Mouse (Mus musculus): ENCODE results near the gene Micu2. TPM values are rescaled to one million over a fixed set of nuclear protein-coding genes. Genes with fewer than 3 reads are reported as not detected.

Gene Micu2
- polyA plus RNA-seq (2016; fragmentation: Nextera tagmentation; extraction: Ambion mirVana): 66.5 and 70.1 TPM in 2 replicates

DNA sequence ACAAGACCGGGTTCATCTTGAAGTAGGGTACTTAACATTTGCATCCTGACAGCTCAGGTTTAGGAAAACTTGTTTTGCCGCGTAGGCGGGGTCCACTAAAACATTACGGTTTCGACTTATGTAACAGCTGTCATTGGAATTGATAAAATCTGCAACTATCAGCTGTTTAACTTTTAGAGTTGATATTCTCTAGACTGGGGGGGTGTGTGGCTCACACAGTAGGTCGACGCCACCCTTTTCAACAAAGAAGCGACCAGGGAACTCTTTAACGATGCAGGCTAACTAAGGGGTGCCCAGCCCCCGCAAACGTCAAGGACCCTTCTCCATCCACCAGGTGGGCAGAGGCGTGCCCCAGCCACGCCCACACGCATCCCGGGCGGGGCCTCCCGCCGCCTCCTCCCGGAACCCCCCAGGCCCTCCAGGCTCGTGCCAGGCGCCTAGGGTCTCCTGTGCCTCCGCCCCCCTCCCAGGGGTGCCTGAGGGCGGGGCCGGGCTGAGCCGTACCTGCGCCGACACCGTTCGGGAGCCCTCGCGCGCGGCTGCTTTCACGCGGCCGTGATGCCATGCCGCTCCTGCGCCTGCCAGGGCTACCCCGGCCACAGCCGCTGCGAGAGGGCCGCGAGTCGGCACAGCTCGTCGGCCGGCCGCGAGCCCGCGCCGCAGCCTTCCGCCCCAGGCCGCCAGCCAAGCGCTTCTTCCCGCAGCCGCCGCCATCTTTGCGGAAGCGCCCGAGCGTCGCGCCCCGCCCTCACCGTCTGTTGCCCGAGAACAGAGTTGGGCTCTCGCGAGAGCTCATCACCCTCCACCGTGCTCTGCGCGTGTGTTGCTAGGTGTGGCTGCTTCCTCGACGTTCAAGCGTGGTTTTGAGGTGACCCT, at the start of gene Micu2:
Gene Micu2, minus strand, starts transcription at position 737 of the 876 bp plus-strand sequence.
- WGBS: 4% methylated on average over 74 of the region's 76 CpGs
- Histone ChIP-seq H3K4me1 (peaks cover 3% of the 10 kb centered on the region; the same call in 1 of the 2 replicates), H3K36me3 (no peaks in the 10 kb centered on the region), H3K4me3 (peak within 1 kb of the TSS; percentile 84), H3K9me3 (no peaks in the 10 kb centered on the region), H3K27me3 (peaks cover 9% of the 10 kb centered on the region; the same call in 1 of the 2 replicates), H3K27ac (replicated peaks) (peak within 1 kb of the TSS; percentile 85), H3K4me2 (replicated peaks) (peak within 1 kb of the TSS; percentile 61), H3K9ac (replicated peaks) (peak within 1 kb of the TSS; percentile 91)
- ATAC-seq (ENCODE audit: low FRiP score, low read depth): peak; percentile 98

DNA sequence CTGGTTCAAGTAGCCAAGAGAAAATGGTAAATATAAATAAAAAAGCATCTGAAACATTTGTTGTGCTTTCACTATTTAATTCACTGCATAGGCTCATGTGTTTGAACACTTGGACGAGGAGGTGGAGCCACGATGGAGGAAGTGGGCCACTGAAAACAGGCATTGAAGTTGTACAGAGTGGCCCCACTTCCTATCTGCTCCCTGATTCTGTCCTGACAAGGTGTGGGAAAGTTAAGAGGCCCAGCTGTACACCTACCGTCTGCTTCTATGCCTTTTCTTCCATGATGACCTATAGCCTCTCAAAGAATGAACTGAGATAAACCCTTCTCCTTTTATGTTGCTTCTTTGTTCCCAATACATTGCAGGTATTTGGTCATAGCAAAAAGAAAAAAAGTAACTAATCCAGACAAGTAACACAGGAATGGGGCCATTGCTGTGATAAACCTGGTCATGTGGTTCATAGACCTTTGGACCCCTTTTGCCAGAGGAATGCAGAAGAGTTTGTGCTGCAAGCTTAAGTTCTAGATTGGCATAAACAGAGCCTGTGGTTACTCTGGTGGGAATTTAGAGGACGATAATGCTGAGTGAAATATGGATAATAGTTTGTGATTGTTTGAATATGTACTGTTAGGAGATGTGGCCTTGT, 47.7 kb upstream of the Micu2 start:
- Histone ChIP-seq H3K4me3 (no peak overlapping the region), H3K27me3 (no peaks in the 10 kb centered on the region), H3K9me3 (no peaks in the 10 kb centered on the region), H3K27ac (replicated peaks) (no peak overlapping the region), H3K4me1 (no peaks in the 10 kb centered on the region), H3K36me3 (no peaks in the 10 kb centered on the region), H3K9ac (replicated peaks) (no peak overlapping the region), H3K4me2 (replicated peaks) (no peak overlapping the region)
- 87% methylated on average over 4 of the region's 4 CpGs for WGBS
- no peak for ATAC-seq (ENCODE audit: low FRiP score, low read depth)

DNA sequence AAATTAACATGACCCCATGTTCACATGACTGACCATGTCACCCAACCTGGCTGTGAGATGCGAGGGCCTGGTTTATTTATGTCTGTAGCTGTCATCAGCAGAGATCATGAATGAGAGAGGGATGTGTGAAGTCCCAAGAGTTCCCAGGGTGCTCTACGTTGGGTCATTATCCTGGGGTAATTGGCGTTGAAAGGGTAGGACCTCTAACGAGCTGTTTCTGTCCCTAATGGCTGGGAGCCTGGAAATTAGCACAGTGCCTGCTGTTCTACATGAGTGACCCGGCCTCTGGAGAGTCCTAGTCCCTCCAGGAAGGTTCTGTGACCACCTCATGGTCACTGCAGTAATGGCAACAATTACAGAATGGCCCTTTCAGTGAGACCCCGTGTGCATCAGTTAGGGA, 37.1 kb upstream of the Micu2 start:
- Histone ChIP-seq H3K9ac (replicated peaks) (no peak overlapping the region), H3K4me1 (peaks cover 5% of the 10 kb centered on the region; the same call in 1 of the 2 replicates), H3K4me3 (no peak overlapping the region), H3K27ac (replicated peaks) (no peak overlapping the region), H3K9me3 (no peaks in the 10 kb centered on the region), H3K36me3 (no peaks in the 10 kb centered on the region), H3K27me3 (peaks cover 7% of the 10 kb centered on the region; the same call in 1 of the 2 replicates), H3K4me2 (replicated peaks) (no peak overlapping the region)
- ATAC-seq (ENCODE audit: low FRiP score, low read depth): no peak
- 50% methylated on average over 6 of the region's 6 CpGs for WGBS

DNA sequence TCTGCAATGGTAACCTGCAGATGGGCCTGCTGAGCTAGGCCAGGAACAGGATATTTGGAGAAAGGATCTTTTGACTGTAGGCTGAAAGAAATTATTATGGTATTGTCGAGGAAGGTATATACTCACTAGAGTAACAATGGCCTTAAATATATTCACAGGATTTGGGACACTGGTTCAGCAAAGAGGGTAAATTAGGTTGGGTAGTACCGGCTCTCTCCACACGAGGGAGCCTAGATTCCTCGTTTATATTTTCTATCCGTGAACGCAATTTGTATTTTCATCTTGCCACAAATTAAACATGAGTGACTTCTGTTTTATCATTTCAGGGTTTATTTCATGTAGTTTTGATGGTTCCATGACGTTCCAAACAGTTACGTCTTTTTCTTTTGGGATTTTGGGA, 35.5 kb upstream of the Micu2 start:
- Histone ChIP-seq H3K36me3 (no peaks in the 10 kb centered on the region), H3K4me2 (replicated peaks) (no peak overlapping the region), H3K4me1 (peaks cover 5% of the 10 kb centered on the region; the same call in 1 of the 2 replicates), H3K27ac (replicated peaks) (no peak overlapping the region), H3K9ac (replicated peaks) (no peak overlapping the region), H3K4me3 (no peak overlapping the region), H3K27me3 (peaks cover 7% of the 10 kb centered on the region; the same call in 1 of the 2 replicates), H3K9me3 (no peaks in the 10 kb centered on the region)
- ATAC-seq (ENCODE audit: low FRiP score, low read depth): no peak
- 11% methylated on average over 8 of the region's 8 CpGs for WGBS

DNA sequence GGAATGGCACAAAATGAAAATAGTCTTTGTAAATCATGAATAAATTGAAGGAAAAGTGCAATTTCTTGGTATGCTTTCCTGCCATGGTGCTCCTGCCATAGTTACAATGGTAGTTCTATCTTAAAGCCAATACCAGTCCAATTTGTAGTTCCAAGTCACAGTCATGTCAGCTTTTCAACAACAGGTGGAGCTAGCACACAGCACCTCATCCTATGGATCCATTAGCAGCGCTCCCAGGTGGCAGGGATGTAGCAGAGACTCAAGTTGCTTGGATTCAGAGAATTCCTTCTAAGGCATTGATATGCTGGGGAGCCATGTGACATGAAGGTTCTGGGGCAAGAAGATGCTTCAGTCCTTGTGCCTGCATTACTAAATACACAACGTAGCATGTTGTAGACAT, 19.8 kb upstream of the Micu2 start:
- no peaks in the 10 kb centered on the region for H3K36me3 ChIP-seq
- H3K4me3 ChIP-seq: no peak overlapping the region
- no peak overlapping the region for H3K4me2 ChIP-seq (replicated peaks)
- no peak overlapping the region for H3K9ac ChIP-seq (replicated peaks)
- no peak for ATAC-seq (ENCODE audit: low FRiP score, low read depth)
- no peaks in the 10 kb centered on the region for H3K9me3 ChIP-seq
- H3K27ac ChIP-seq (replicated peaks): no peak overlapping the region
- 40% methylated on average over 2 of the region's 2 CpGs for WGBS
- no peaks in the 10 kb centered on the region for H3K4me1 ChIP-seq
- no peaks in the 10 kb centered on the region for H3K27me3 ChIP-seq

DNA sequence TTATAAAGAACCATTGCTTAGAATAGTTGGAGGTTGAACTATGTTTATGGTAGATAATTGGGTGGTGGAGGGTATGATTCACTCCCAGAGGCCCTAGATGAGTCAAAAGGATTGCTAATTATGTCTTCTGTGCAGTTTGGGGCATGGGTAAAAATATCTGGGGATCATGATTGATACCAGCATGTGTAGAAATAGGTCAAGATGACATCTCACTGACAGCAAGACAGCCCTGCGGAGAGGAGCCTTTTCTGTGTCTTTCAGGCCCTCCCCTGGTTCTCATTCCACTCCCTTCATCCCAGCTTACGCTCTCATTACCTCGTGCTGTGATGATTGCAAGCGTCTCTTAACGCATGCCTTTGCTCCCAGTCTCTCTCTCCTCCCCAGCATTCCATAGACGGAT, 4.8 kb upstream of the Micu2 start:
- no peaks in the 10 kb centered on the region for H3K9me3 ChIP-seq
- H3K27me3 ChIP-seq: peaks cover 9% of the 10 kb centered on the region; the same call in 1 of the 2 replicates
- no peak overlapping the region for H3K27ac ChIP-seq (replicated peaks)
- no peaks in the 10 kb centered on the region for H3K36me3 ChIP-seq
- H3K4me3 ChIP-seq: no peak overlapping the region
- no peak overlapping the region for H3K9ac ChIP-seq (replicated peaks)
- ATAC-seq (ENCODE audit: low FRiP score, low read depth): no peak
- H3K4me1 ChIP-seq: peaks cover 3% of the 10 kb centered on the region; the same call in 1 of the 2 replicates
- no peak overlapping the region for H3K4me2 ChIP-seq (replicated peaks)
- WGBS: 75% methylated on average over 6 of the region's 6 CpGs

DNA sequence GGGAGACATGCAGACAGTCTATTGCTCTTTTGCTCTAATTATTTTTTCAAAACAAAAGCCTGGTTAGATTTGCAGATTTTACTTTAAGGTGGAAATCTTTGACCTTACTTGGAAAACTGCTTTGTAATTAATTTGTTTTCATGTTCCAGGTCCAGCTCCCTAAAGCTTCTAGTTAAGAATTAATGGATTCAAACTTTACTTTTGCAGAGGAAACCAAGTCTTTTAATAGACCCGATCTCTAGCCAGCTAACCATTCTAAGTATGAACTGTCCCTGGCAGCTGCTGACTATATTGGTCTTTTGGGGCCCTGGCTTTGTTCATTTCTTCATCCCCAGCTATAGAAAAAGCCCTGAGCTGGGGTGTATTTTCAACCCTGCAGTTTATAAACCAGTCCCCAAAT, 3.1 kb upstream of the Micu2 start:
- 86% methylated on average over 1 of the region's 1 CpGs for WGBS
- H3K4me3 ChIP-seq: no peak overlapping the region
- no peak for ATAC-seq (ENCODE audit: low FRiP score, low read depth)
- peaks cover 9% of the 10 kb centered on the region; the same call in 1 of the 2 replicates for H3K27me3 ChIP-seq
- H3K27ac ChIP-seq (replicated peaks): no peak overlapping the region
- peaks cover 3% of the 10 kb centered on the region; the same call in 1 of the 2 replicates for H3K4me1 ChIP-seq
- no peak overlapping the region for H3K4me2 ChIP-seq (replicated peaks)
- no peak overlapping the region for H3K9ac ChIP-seq (replicated peaks)
- no peaks in the 10 kb centered on the region for H3K36me3 ChIP-seq
- H3K9me3 ChIP-seq: no peaks in the 10 kb centered on the region

DNA sequence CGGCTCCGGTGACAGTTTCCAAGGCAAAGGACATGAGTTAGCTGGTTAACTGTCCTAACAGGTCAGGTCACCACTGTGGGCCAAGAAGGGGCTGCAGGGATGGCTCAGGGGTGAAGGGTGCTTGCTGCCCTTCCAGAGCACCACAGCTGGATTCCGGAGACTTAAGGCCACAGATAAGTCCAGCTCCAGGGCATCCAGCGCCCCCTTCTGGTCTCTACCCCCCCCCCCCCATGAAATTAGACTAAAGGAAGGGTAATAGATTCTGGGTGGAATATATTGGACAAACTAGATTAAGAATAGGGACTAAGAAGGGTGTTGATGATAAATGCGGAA, 306 bp upstream of the Micu2 start:
- 35% methylated on average over 5 of the region's 5 CpGs for WGBS
- peak overlapping the region; percentile 61 for H3K4me2 ChIP-seq (replicated peaks)
- no peak for ATAC-seq (ENCODE audit: low FRiP score, low read depth)
- no peaks in the 10 kb centered on the region for H3K9me3 ChIP-seq
- H3K4me3 ChIP-seq: peak overlapping the region; percentile 84
- H3K27me3 ChIP-seq: peaks cover 9% of the 10 kb centered on the region; the same call in 1 of the 2 replicates
- H3K9ac ChIP-seq (replicated peaks): no peak overlapping the region
- no peaks in the 10 kb centered on the region for H3K36me3 ChIP-seq
- peaks cover 3% of the 10 kb centered on the region; the same call in 1 of the 2 replicates for H3K4me1 ChIP-seq
- H3K27ac ChIP-seq (replicated peaks): 0 out of 2 replicates have a peak overlapping the region, but pooled peaks have one; percentile 85

DNA sequence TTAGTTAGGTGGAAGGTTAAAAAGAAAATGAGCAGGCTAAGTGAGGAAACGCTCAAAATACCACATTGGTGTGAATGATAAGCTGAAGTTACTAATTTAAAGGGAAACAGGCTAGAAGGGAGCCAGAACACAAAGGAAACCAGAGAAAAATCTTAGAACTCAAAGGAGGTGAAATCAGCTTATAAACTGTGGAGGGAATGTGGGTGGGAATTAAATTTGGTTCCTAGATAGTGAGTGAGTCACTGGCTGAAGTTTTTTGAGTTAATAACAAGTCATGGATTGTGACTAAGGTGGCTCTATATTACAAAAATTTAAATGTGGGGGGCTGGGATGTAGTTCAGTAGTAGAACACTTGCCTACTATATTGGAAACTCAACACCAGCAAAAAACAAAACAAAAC, 1.6 kb downstream of the Micu2 start:
- Histone ChIP-seq H3K4me2 (replicated peaks) (no peak overlapping the region), H3K9ac (replicated peaks) (no peak overlapping the region), H3K9me3 (no peaks in the 10 kb centered on the region), H3K27me3 (peaks cover 9% of the 10 kb centered on the region; the same call in 1 of the 2 replicates), H3K4me1 (peaks cover 3% of the 10 kb centered on the region; the same call in 1 of the 2 replicates), H3K27ac (replicated peaks) (no peak overlapping the region), H3K4me3 (no peak overlapping the region), H3K36me3 (no peaks in the 10 kb centered on the region)
- 77% methylated on average over 1 of the region's 1 CpGs for WGBS
- ATAC-seq (ENCODE audit: low FRiP score, low read depth): no peak

DNA sequence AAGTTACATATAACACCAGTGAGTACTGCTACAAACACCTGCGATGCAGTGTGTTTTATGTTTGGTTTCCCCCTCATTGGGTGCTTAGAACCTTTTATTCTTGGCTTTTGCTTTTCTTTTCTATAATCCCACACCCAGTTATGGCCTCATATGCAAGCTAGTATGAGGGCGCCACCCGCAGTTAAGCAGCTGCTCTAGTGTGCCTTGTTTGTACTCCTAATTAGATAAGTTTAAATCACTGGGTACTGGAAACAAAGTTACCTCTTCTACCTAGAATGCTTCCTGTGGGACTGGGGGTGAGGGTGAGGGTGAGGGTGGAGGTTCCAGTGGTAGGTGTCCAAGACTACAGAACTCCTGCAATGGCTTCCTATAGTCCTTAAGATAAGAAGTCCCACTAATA, 2.9 kb downstream of the Micu2 start:
- H3K27ac ChIP-seq (replicated peaks): no peak overlapping the region
- H3K4me1 ChIP-seq: peaks cover 3% of the 10 kb centered on the region; the same call in 1 of the 2 replicates
- H3K9ac ChIP-seq (replicated peaks): no peak overlapping the region
- H3K27me3 ChIP-seq: peaks cover 9% of the 10 kb centered on the region; the same call in 1 of the 2 replicates
- H3K9me3 ChIP-seq: no peaks in the 10 kb centered on the region
- H3K36me3 ChIP-seq: peaks cover 6% of the 10 kb centered on the region; the same call in 1 of the 2 replicates
- H3K4me3 ChIP-seq: no peak overlapping the region
- WGBS: 89% methylated on average over 3 of the region's 3 CpGs
- no peak for ATAC-seq (ENCODE audit: low FRiP score, low read depth)
- H3K4me2 ChIP-seq (replicated peaks): no peak overlapping the region

DNA sequence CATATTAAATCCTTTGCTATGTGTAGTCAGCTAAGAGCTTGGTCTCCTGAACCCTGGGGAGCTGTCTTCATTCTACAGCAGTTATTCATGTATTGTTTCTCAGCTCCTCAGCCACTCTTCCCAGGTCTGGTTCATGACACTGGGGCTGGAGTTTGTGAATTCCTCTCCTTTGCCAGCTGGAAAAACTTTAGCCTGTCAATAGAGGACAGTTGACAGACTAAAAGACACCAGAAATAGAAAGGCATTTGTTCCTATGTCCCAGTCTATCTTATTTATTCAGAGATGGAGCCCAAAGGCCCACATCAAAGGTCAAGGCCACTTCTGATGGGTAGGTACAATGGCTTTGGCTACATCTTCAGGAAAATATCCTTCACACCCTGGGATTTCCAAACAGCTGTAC, 7.3 kb downstream of the Micu2 start:
- peaks cover 33% of the 10 kb centered on the region; the same call in 1 of the 2 replicates for H3K36me3 ChIP-seq
- no peak for ATAC-seq (ENCODE audit: low FRiP score, low read depth)
- H3K27me3 ChIP-seq: no peaks in the 10 kb centered on the region
- no peak overlapping the region for H3K4me3 ChIP-seq
- H3K9ac ChIP-seq (replicated peaks): no peak overlapping the region
- H3K4me2 ChIP-seq (replicated peaks): no peak overlapping the region
- H3K9me3 ChIP-seq: 0 out of 2 replicates have a peak, but pooled peaks cover 14% of the 10 kb centered on the region
- no peak overlapping the region for H3K27ac ChIP-seq (replicated peaks)
- H3K4me1 ChIP-seq: no peaks in the 10 kb centered on the region

DNA sequence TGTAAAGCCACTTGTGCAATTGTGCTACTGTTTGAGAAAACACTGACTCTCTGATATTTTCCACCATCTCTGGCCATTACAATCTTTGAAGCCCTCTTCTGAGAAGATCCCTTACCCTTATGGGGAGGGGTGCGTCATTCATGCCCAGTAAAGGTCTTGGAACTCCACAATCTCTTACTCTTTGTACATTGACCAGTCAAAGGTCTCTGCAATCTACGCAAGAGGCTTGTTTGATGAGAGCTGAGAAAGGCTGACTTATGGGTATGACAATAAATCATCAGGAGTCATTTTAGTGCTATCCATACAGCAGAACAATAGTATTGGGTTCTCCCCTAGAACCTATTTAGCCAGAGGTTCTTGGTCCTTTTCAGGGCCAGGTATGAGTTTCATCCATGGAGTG, 9.9 kb downstream of the Micu2 start:
- Histone ChIP-seq H3K4me3 (no peak overlapping the region), H3K9ac (replicated peaks) (no peak overlapping the region), H3K4me2 (replicated peaks) (no peak overlapping the region), H3K9me3 (0 out of 2 replicates have a peak, but pooled peaks cover 14% of the 10 kb centered on the region), H3K27me3 (no peaks in the 10 kb centered on the region), H3K4me1 (no peaks in the 10 kb centered on the region), H3K36me3 (peaks cover 34% of the 10 kb centered on the region; the same call in 1 of the 2 replicates), H3K27ac (replicated peaks) (no peak overlapping the region)
- 97% methylated on average over 2 of the region's 2 CpGs for WGBS
- no peak for ATAC-seq (ENCODE audit: low FRiP score, low read depth)

All from midbrain, embryonic 12.5 days (tissue).